Mouse (Mus musculus): ENCODE measurements around the gene Timm13. TPM values are rescaled to one million over a fixed set of nuclear protein-coding genes. Genes with fewer than 3 reads are reported as not detected.
A peak's percentile ranks its signal among the peaks of the same experiment; 100 is the strongest.

Gene Timm13
- polyA plus RNA-seq, 1 experiment from 2014 or later, result 391 TPM

- Histone ChIP-seq H3K27ac (ENCODE audit: low read depth, low read length) (no peak overlapping the region), H3K4me3 (ENCODE audit: low read length) (no peak overlapping the region), H3K36me3 (ENCODE audit: control insufficient read depth, insufficient read depth, low read length) (no peaks in the 10 kb centered on the region), H3K27me3 (ENCODE audit: control insufficient read depth, insufficient read depth, low read length) (peaks cover under 1% of the 10 kb centered on the region; the same call in 1 of the 2 replicates), H3K9ac (ENCODE audit: low read depth, low read length) (no peak overlapping the region), H3K9me3 (ENCODE audit: control insufficient read depth, low read length) (no peaks in the 10 kb centered on the region), H3K4me2 (replicated peaks; ENCODE audit: low read depth, low read length) (no peak overlapping the region), H3K4me1 (ENCODE audit: control insufficient read depth, insufficient read depth, low read length) (peaks cover 50% of the 10 kb centered on the region)
- 58% methylated on average over 8 of the region's 8 CpGs for WGBS
- ATAC-seq (ENCODE audit: low FRiP score, low TSS enrichment), result no peak
Observed at GRCm38 (mm10) chr10:80942919-80943318, 42.1 kb upstream of the Timm13 start.

GRCm38 (mm10) chr10:80940988-80941347, 40.2 kb upstream of the Timm13 start:
- ATAC-seq (ENCODE audit: low FRiP score, low TSS enrichment), result no peak
- H3K27me3 ChIP-seq (ENCODE audit: control insufficient read depth, insufficient read depth, low read length), result peaks cover 9% of the 10 kb centered on the region
- H3K4me1 ChIP-seq (ENCODE audit: control insufficient read depth, insufficient read depth, low read length), result peaks cover 56% of the 10 kb centered on the region
- H3K9me3 ChIP-seq (ENCODE audit: control insufficient read depth, low read length), result no peaks in the 10 kb centered on the region
- 56% methylated on average over 2 of the region's 2 CpGs for WGBS
- peak overlapping the region; percentile 40; the same call in 1 of the 2 replicates for H3K9ac ChIP-seq (ENCODE audit: low read depth, low read length)
- no peak overlapping the region; the same call in 1 of the 2 replicates for H3K4me3 ChIP-seq (ENCODE audit: low read length)
- H3K4me2 ChIP-seq (replicated peaks; ENCODE audit: low read depth, low read length), result peak overlapping the region; percentile 72; the same call in 1 of the 2 replicates
- H3K27ac ChIP-seq (ENCODE audit: low read depth, low read length), result peak overlapping the region; percentile 30; the same call in 1 of the 2 replicates
- H3K36me3 ChIP-seq (ENCODE audit: control insufficient read depth, insufficient read depth, low read length), result no peaks in the 10 kb centered on the region

GRCm38 (mm10) chr10:80940320-80940987, 39.7 kb upstream of the Timm13 start:
- H3K27ac ChIP-seq (ENCODE audit: low read depth, low read length), result peak overlapping the region; percentile 30; the same call in 1 of the 2 replicates
- ATAC-seq (ENCODE audit: low FRiP score, low TSS enrichment), result peak; percentile 3; the same call in 1 of the 2 replicates
- WGBS, result 26% methylated on average over 8 of the region's 8 CpGs
- peak overlapping the region; percentile 40; the same call in 1 of the 2 replicates for H3K9ac ChIP-seq (ENCODE audit: low read depth, low read length)
- peak overlapping the region; percentile 36 for H3K4me3 ChIP-seq (ENCODE audit: low read length)
- peak overlapping the region; percentile 72 for H3K4me2 ChIP-seq (replicated peaks; ENCODE audit: low read depth, low read length)
- peaks cover 62% of the 10 kb centered on the region for H3K4me1 ChIP-seq (ENCODE audit: control insufficient read depth, insufficient read depth, low read length)
- H3K27me3 ChIP-seq (ENCODE audit: control insufficient read depth, insufficient read depth, low read length), result peaks cover 11% of the 10 kb centered on the region
- no peaks in the 10 kb centered on the region for H3K36me3 ChIP-seq (ENCODE audit: control insufficient read depth, insufficient read depth, low read length)
- H3K9me3 ChIP-seq (ENCODE audit: control insufficient read depth, low read length), result no peaks in the 10 kb centered on the region

DNA sequence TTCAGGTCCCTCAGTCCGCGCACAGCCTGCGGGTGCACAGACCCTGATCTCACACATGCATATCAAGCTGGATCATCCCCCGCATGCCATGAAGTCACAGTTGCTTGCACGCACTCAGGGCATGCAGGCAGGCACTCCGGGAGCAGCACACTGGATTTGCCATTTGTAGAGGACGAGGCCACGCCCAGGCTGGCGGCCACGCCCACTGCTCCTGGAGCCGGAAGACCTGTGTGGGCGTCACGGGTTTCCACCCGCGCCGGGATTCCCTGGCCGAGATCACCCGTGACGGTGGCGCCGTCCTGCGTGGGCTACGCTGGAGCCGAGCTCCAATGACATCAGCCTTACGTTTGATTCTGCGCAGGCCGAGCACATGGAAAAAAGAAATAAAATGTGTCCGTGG, 38.9 kb upstream of the Timm13 start:
- Histone ChIP-seq H3K36me3 (ENCODE audit: control insufficient read depth, insufficient read depth, low read length) (no peaks in the 10 kb centered on the region), H3K9me3 (ENCODE audit: control insufficient read depth, low read length) (no peaks in the 10 kb centered on the region), H3K4me3 (ENCODE audit: low read length) (peak overlapping the region; percentile 36), H3K27ac (ENCODE audit: low read depth, low read length) (peak overlapping the region; percentile 30; the same call in 1 of the 2 replicates), H3K4me1 (ENCODE audit: control insufficient read depth, insufficient read depth, low read length) (peaks cover 62% of the 10 kb centered on the region), H3K27me3 (ENCODE audit: control insufficient read depth, insufficient read depth, low read length) (peaks cover 13% of the 10 kb centered on the region), H3K4me2 (replicated peaks; ENCODE audit: low read depth, low read length) (peak overlapping the region; percentile 72), H3K9ac (ENCODE audit: low read depth, low read length) (peak overlapping the region; percentile 51)
- ATAC-seq (ENCODE audit: low FRiP score, low TSS enrichment), result peak; percentile 67
- 2% methylated on average over 28 of the region's 28 CpGs for WGBS

DNA sequence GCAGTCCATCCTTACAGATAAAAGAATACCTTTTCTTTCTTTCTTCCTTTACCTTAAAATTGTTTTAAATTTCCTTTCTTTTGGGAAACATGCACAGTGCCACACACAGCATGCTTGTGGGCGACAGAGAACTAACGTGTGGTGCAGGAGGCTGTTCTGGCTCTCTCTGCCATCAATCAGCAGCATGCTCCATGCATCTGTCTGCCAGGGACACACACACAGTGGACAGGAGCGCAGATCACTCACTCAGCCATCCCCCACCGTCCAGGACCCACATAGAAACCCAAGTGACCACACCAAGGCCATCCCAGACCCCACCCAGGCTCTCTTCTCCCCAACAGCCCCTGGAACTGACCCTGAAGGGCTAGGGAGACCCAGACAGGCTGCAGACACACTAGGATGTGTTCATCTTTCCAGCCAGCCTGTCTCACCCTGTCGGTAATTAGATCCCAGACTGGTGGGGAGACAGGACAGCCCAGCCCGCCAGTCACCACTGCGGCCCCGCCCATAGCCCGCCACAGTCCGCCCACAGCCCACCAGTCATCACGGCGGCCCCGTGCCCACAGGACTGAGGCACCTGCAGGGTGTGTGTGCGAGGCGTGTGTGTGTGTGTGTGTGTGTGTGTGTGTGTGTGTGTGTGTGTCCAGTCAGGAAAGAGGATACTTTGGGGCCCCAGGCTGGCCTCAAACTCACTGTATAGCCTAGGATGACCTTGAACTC, 38.2 kb upstream of the Timm13 start:
- no peaks in the 10 kb centered on the region for H3K36me3 ChIP-seq (ENCODE audit: control insufficient read depth, insufficient read depth, low read length)
- peak; percentile 68 for ATAC-seq (ENCODE audit: low FRiP score, low TSS enrichment)
- no peaks in the 10 kb centered on the region for H3K9me3 ChIP-seq (ENCODE audit: control insufficient read depth, low read length)
- no peak overlapping the region for H3K9ac ChIP-seq (ENCODE audit: low read depth, low read length)
- WGBS, result 8% methylated on average over 15 of the region's 15 CpGs
- H3K27ac ChIP-seq (ENCODE audit: low read depth, low read length), result peak overlapping the region; percentile 30
- peak overlapping the region; percentile 36 for H3K4me3 ChIP-seq (ENCODE audit: low read length)
- peaks cover 63% of the 10 kb centered on the region for H3K4me1 ChIP-seq (ENCODE audit: control insufficient read depth, insufficient read depth, low read length)
- peak overlapping the region; percentile 72 for H3K4me2 ChIP-seq (replicated peaks; ENCODE audit: low read depth, low read length)
- peaks cover 20% of the 10 kb centered on the region for H3K27me3 ChIP-seq (ENCODE audit: control insufficient read depth, insufficient read depth, low read length)

DNA sequence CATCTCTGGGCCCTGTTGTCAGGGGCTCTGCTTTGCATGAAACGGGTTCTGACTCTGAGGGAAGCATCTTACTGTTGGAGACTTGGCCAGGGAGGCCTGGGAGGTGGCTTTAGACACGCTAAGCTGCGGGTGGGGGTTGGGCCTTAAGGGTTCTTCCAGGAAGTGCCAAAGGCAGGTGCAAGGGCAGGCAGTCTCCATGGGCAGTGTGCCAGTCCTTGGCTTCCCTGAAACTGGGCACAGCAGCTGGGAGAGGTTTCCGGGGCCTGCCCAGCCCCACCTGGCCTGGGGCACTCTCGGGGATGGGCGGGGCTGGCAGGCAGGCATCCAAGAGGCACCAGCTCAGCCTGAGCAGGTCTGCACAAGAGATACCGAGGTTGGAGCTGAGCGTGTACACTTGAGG, 36.9 kb upstream of the Timm13 start:
- H3K27ac ChIP-seq (ENCODE audit: low read depth, low read length), result peak overlapping the region; percentile 13; the same call in 1 of the 2 replicates
- no peak overlapping the region for H3K9ac ChIP-seq (ENCODE audit: low read depth, low read length)
- H3K9me3 ChIP-seq (ENCODE audit: control insufficient read depth, low read length), result no peaks in the 10 kb centered on the region
- H3K4me1 ChIP-seq (ENCODE audit: control insufficient read depth, insufficient read depth, low read length), result peaks cover 67% of the 10 kb centered on the region
- H3K4me2 ChIP-seq (replicated peaks; ENCODE audit: low read depth, low read length), result no peak overlapping the region
- no peaks in the 10 kb centered on the region for H3K36me3 ChIP-seq (ENCODE audit: control insufficient read depth, insufficient read depth, low read length)
- H3K4me3 ChIP-seq (ENCODE audit: low read length), result no peak overlapping the region
- no peak for ATAC-seq (ENCODE audit: low FRiP score, low TSS enrichment)
- peaks cover 33% of the 10 kb centered on the region for H3K27me3 ChIP-seq (ENCODE audit: control insufficient read depth, insufficient read depth, low read length)
- WGBS, result 40% methylated on average over 8 of the region's 8 CpGs

- Histone ChIP-seq H3K27ac (ENCODE audit: low read depth, low read length) (peak overlapping the region; percentile 45; the same call in 1 of the 2 replicates), H3K4me1 (ENCODE audit: control insufficient read depth, insufficient read depth, low read length) (peaks cover 76% of the 10 kb centered on the region), H3K36me3 (ENCODE audit: control insufficient read depth, insufficient read depth, low read length) (no peaks in the 10 kb centered on the region), H3K27me3 (ENCODE audit: control insufficient read depth, insufficient read depth, low read length) (peaks cover 42% of the 10 kb centered on the region), H3K9ac (ENCODE audit: low read depth, low read length) (no peak overlapping the region), H3K4me2 (replicated peaks; ENCODE audit: low read depth, low read length) (peak overlapping the region; percentile 62), H3K4me3 (ENCODE audit: low read length) (peak overlapping the region; percentile 35; the same call in 1 of the 2 replicates), H3K9me3 (ENCODE audit: control insufficient read depth, low read length) (no peaks in the 10 kb centered on the region)
- WGBS, result 18% methylated on average over 6 of the region's 6 CpGs
- ATAC-seq (ENCODE audit: low FRiP score, low TSS enrichment), result no peak
Observed at GRCm38 (mm10) chr10:80936810-80937164, 36.0 kb upstream of the Timm13 start.

- ATAC-seq (ENCODE audit: low FRiP score, low TSS enrichment), result peak; percentile 25; the same call in 1 of the 2 replicates
- peaks cover 81% of the 10 kb centered on the region for H3K4me1 ChIP-seq (ENCODE audit: control insufficient read depth, insufficient read depth, low read length)
- H3K4me3 ChIP-seq (ENCODE audit: low read length), result peak overlapping the region; percentile 35
Observed at GRCm38 (mm10) chr10:80936135-80936809, 35.5 kb upstream of the Timm13 start.

More at GRCm38 (mm10) chr10:80936135-80936809, 35.5 kb upstream of the Timm13 start:
- H3K4me2 ChIP-seq (replicated peaks; ENCODE audit: low read depth, low read length), result peak overlapping the region; percentile 62
- WGBS, result 1% methylated on average over 33 of the region's 37 CpGs
- H3K27me3 ChIP-seq (ENCODE audit: control insufficient read depth, insufficient read depth, low read length), result peaks cover 46% of the 10 kb centered on the region
- no peak overlapping the region for H3K27ac ChIP-seq (ENCODE audit: low read depth, low read length)
- no peaks in the 10 kb centered on the region for H3K36me3 ChIP-seq (ENCODE audit: control insufficient read depth, insufficient read depth, low read length)
- no peaks in the 10 kb centered on the region for H3K9me3 ChIP-seq (ENCODE audit: control insufficient read depth, low read length)
- peak overlapping the region; percentile 55 for H3K9ac ChIP-seq (ENCODE audit: low read depth, low read length)

Measured in kidney, embryonic 14.5 days (tissue).